Mouse (Mus musculus) retina, adult 2 months (tissue): ENCODE data around the gene Zswim5.
"Not testable (repeated sequence)": the region's sequence is repeated elsewhere in the genome, so short reads cannot be mapped to it uniquely, and the experiment has no call there.

Experiments used
- DNase-seq: peaks from one replicate; pipeline ENCODE4 v3.0.0-alpha.2; 2012; ENCODE audit warnings: low read depth, low spot score

The Zswim5 gene

GRCm38 (mm10) chr4:116876995-116877728 lies at the start of gene Zswim5:
Zswim5 (plus strand) TSS chr4:116877376.
- DNase-seq: peak; percentile 71

DNA sequence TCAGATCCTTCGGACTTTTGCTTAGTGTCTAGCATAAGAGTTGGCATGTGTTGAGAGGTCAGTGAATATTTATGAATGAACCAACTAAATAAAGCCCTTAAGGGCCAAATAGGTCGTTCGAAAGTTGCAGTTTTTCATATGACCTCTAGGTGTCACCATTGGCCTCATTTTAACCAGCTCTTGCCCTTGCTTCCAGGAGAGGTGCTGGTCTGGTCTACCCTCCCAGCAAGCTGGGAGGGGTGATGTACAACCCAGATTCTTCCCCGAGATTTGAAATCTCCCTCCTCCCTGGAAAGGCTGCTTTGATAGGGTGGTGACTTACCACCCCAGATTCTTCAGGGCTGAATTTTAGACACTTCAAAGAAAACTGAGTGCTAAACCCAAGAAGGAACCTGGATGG lies 49.4 kb upstream of the Zswim5 start:
- DNase-seq: peak; percentile 76

GRCm38 (mm10) chr4:116829364-116830069 lies 47.7 kb upstream of the Zswim5 start:
- no peak for DNase-seq

GRCm38 (mm10) chr4:116830070-116830368 lies 47.2 kb upstream of the Zswim5 start:
- DNase-seq: no peak

DNA sequence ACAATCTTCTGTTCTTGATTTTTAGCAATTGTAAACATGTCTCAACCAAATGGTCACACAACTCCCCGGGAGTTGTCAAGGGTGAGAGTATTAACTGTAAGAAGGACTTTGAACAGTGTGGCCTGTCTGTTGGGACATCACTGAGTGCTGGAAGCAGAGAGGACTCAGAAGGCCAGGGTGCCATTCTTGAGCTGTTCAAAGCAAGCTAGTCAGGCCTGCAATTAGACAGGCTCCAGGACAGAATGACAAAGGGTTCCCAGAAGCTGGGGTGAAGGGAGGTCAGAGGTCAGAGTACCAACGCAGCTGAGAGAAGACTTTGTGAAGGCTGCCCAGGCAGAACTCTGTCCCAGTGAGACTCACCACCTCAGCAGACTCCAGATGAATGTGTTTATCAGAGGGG lies 38.2 kb upstream of the Zswim5 start:
- no peak for DNase-seq

DNA sequence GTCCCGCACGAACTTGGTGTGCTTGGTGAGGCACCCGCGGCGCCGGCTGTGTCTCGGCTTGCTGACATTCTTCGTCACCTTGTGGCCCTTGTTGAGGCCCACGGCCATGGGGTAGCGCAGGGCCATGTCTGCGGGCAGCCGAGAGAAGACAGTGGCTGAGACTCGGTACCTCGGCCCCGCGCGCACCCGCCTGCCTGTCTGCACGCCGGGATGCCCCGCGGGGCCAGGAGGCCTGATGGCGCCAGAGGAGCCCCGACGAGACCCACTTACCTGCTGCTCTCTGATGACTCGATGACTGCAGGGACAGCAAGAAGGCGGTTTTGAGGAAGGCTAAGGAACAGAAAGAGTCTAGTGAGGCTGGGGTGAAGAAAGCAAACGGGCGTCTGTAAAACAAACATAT lies 37.1 kb upstream of the Zswim5 start:
- DNase-seq: not testable (repeated sequence)

- DNase-seq: no peak
Measured at GRCm38 (mm10) chr4:116840841-116841240, 36.3 kb upstream of the Zswim5 start.

DNA sequence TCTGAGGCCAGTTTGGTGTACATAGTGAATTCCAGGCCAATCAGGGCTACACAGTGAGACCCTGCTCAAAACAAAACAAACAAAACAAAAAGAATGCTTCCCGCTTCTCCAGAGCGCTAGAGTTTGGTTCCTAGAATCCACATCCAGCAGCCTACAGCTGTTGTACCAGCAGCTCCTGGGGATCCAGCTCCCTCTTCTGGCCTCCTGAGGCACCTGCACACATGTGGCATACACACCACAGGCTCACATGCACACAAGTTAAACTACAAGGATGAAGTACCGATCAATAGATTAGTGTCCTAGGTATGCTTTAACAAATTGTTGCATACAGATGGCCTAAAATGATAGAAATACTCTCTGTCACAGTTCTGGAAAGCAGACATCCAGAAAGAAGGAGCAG lies 32.9 kb upstream of the Zswim5 start:
- no peak for DNase-seq

DNA sequence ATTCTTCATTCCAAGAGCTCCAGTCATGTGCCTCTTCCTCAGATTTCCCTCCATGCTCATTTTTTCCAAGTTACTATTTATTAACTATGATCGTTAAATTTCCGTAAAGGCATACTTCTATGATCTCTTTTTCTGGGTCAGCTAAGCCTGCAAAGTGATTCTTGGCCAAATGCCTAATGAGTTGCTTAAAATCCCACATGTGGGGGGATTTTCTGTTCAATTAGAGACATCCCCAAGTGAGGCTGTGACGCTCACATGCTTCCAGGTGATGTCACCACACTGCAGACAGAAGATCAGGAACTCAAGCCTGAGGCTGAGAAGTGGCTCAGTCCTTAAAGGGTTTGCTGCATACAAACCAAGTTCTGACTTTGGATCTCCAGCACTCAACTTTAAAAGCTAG lies 27.3 kb upstream of the Zswim5 start:
- no peak for DNase-seq

DNA sequence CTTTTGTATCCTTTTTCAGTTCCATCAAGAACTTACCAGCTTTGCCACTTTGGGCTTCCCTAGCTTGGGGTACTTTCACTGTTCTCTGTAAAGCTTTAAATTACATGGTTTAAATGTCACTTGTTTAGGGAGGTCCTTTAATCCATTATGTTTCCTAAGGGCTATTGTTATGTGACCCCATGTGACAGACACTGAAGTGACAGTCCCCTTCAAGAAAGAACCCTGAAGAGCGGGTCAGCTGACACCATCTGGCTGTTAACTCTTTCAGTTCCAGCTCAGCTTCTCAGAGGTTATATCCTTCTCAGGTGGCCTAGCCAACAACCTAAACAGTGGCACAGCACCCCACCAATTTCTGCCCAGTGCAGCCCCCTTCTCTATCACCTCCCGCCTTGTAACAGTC lies 22.9 kb upstream of the Zswim5 start:
- no peak for DNase-seq

DNA sequence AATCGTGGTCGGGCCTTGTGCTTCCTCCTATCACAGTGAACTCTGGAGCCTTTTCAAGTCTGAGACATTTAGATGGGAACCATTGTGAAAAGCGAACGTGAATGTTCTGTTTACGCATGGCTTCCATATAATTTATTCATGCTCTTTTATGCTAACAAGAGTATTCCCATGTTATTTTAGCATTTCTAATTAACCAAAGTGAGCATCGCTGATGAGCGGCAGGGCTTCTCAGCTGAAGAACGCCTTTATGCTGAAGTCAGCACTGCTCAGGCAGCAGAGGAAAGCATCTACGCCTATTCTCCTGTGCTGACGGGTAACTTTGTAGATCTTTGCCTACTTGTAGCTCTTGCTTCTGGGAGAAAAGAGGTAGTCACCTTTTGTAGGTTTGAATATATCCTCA lies 20.0 kb upstream of the Zswim5 start:
- DNase-seq: no peak

- no peak for DNase-seq
Measured at GRCm38 (mm10) chr4:116859711-116860110, 17.5 kb upstream of the Zswim5 start.

DNA sequence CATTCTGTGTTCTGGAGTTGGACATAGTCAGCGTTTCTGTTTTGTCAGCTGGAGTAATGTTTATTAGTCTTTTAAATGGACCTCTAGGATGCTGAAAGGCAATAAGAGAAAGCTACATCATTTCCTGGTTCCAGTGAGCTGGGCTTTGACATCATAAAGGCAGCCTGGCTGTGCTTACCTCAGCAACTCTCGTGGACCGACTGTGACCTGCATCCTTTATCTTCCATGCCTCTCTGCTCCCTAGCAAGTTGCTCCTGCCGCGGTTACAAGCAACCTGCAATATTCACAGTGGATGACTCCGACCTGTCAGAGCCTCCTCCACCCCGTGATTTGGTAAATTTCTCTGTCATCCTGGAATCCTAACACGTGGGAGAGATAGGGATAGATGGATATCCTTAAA lies 15.2 kb upstream of the Zswim5 start:
- DNase-seq: no peak

DNA sequence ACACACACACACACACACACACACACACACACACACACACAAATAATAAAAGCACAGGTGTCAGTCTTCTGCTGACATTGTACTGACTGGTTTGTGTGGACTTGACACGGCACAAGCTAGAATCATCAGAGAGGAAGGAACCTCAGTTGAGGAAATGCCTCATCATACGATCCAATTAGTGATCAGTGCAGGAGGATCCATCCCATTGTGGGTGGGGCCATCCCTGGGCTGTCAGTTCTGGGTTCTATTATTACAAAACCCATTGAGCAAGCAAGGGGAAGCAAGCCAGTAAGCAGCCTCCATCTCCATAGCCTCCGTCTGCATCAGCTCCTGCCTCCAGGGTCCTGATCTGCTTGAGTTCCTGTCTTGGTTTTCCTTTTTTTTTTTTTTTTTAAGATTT lies 7.3 kb upstream of the Zswim5 start:
- DNase-seq: no peak

GRCm38 (mm10) chr4:116874595-116874994 lies 2.6 kb upstream of the Zswim5 start:
- no peak for DNase-seq

- DNase-seq: no peak
Measured at GRCm38 (mm10) chr4:116876630-116876994, 564 bp upstream of the Zswim5 start.

DNA sequence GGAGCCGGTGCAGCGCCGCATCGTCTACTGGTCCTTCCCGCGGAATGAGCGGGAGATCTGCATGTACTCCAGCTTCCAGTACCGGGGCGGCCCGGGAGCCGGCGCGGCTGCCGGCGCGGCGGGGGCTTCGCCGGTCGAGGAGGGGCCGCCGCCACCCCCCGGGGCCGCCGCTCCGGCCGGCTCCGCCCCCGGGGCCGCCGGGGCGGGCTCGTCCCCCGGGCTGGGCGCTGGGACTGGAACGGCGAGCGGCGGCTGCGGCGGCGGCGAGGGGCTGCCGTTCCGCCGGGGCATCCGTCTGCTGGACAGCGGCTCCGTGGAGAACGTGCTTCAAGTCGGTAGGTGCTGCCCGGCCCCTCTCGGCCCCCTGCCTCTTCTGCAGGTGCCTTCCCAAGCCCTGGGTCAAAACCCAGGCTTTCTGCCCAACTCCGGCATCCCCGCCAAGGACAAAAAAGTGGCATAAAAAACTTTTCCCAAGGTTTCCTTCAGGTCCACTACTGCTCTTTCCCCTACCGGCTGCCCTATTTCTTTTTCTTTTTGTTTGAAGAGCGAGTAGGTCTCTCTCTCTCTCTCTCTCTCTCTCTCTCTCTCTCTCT lies 649 bp downstream of the Zswim5 start:
- DNase-seq: no peak

GRCm38 (mm10) chr4:116878491-116878890 lies 1.3 kb downstream of the Zswim5 start:
- no peak for DNase-seq

DNA sequence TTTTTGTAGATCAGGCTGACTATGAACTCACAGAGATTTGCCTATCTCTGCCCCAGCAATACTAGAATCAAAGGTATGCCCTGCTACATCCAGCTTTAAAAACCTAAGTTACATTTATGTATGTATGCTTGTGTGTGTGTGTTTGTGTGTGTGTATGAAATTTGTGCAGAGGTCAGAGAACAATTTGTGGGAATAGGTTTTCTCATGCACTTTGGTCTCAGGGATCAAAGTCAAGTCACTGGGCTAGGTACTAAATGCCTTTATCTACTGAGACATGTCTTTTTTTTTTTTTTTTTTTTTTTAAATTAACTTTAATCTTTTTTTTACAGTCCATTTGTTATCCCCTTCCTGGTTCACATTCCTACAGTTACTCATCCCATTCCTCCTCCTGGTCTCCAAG lies 5.5 kb downstream of the Zswim5 start:
- no peak for DNase-seq

- no peak for DNase-seq
Measured at GRCm38 (mm10) chr4:116894200-116895080, 17.3 kb downstream of the Zswim5 start.

DNA sequence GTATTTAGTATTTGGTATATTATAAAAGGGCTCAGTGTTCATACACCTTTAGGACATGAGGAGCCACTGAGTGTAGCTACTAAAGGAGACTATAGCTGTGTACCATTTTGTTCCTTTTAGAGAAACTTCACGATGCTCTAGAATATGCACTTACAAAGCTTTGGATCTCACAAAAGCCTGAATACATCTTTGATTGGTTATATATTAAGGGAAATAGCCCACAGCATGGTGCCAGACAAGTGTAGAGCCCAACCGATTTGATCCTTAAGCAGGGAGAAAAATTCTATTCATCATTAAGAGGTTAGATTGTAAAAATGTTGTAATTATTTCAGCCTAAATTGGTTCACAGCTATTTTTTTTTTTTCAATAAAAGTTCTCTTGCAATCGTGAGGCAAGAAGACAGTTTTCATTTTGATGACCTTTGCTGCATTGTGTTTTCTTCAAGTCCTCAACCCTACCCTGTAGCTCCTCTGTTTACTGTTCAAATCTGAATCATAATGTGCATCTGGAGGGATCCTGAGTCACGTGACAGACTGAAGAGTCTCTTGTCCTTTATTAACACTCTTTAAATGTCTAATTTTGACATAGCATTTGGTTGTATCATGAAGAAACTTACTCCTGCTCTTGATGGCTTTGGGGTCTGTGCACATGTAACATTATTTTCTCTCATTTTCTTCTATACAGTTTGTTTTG lies 33.5 kb downstream of the Zswim5 start:
- DNase-seq: no peak

DNA sequence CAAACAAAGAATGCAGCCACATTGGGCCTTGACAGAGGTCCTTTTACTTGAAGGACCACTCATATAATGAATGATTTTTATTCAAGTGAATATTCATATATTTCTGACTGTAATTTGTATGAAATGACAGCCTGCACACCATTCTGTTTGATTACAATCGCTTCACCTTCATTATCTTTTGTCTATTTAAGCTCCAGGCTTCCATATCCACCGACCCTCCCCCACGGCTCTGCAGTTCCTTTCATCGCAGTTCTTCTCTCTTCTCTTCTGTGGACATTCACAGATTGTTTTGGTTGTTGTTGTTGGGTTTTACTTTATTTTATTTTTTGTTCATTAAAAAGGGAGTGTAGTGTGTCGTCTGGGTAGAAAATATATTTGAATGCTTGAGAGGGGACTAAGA lies 34.0 kb downstream of the Zswim5 start:
- DNase-seq: no peak
